Mouse (Mus musculus) E14TG2a.4 (cell line): ENCODE measurements around the gene Ccnj.

Source experiments
- CTCF ChIP-seq: conservative IDR thresholded peaks from 2 replicates; pipeline ENCODE4 v1.5.1; 2014; ENCODE audit warnings: low read length
- NANOG ChIP-seq: IDR thresholded peaks from 2 replicates; pipeline ENCODE4 v1.6.1; 2014; ENCODE audit warnings: borderline replicate concordance, low read length, mixed read lengths
- POU5F1 ChIP-seq: IDR thresholded peaks from 2 replicates; pipeline ENCODE4 v1.6.1; 2014; ENCODE audit warnings: low read length, borderline replicate concordance

GRCm38 (mm10) chr19:40830198-40830597 lies 881 bp upstream of the Ccnj start:
- TF ChIP-seq CTCF: no peak
- no peak for TF ChIP-seq NANOG
- TF ChIP-seq POU5F1: no peak
